Mouse (Mus musculus) left cerebral cortex, adult 8-10 months (tissue): ENCODE measurements around the gene Stum. TPM values are rescaled to one million over a fixed set of nuclear protein-coding genes. Genes with fewer than 3 reads are reported as not detected.
"Not testable (repeated sequence)": the region's sequence is repeated elsewhere in the genome, so short reads cannot be mapped to it uniquely, and the experiment has no call there.

Experiments
- DNase-seq, 2 experiments: peaks; one replicate each; pipeline ENCODE4 v3.0.0; 2022; ENCODE audit warnings: low spot score in 2 of 2
- total RNA-seq, 4 experiments: library from RNA; stranded (reverse); gene quantifications; 2 replicates each; pipeline ENCODE4 v1.2.4; 2022

Stum gene
- total RNA-seq, 4 experiments from 2014 or later = 139 to 156 (median 147) TPM

GRCm38 (mm10) chr1:180405576-180406335 lies 77.5 kb downstream of the Stum start:
- no peak for DNase-seq

- no peak for DNase-seq
These were observed 78.6 kb downstream of the Stum start for GRCm38 (mm10) chr1:180404706-180405105.

- no peak for DNase-seq
These were observed 79.4 kb downstream of the Stum start for GRCm38 (mm10) chr1:180403694-180404606.

GRCm38 (mm10) chr1:180403357-180403693 lies 80.0 kb downstream of the Stum start:
- no peak for DNase-seq

GRCm38 (mm10) chr1:180402481-180403081 lies 80.7 kb downstream of the Stum start:
- DNase-seq = no peak

GRCm38 (mm10) chr1:180401725-180402124 lies 81.6 kb downstream of the Stum start:
- DNase-seq = no peak

- no peak for DNase-seq
These were observed 82.4 kb downstream of the Stum start for GRCm38 (mm10) chr1:180400691-180401455.

GRCm38 (mm10) chr1:180398446-180398845 lies 84.9 kb downstream of the Stum start:
- no peak for DNase-seq

- no peak for DNase-seq
These were observed 85.6 kb downstream of the Stum start for GRCm38 (mm10) chr1:180397734-180398133.

GRCm38 (mm10) chr1:180393873-180394272 lies 89.4 kb downstream of the Stum start:
- DNase-seq = no peak

GRCm38 (mm10) chr1:180393017-180393797 lies 90.1 kb downstream of the Stum start:
- DNase-seq = no peak

GRCm38 (mm10) chr1:180392137-180392798 lies 91.0 kb downstream of the Stum start:
- DNase-seq = no peak

GRCm38 (mm10) chr1:180391575-180391945 lies 91.7 kb downstream of the Stum start:
- no peak for DNase-seq

GRCm38 (mm10) chr1:180390746-180391574 lies 92.3 kb downstream of the Stum start:
- DNase-seq = no peak

- no peak for DNase-seq
These were observed 93.0 kb downstream of the Stum start for GRCm38 (mm10) chr1:180390321-180390731.

GRCm38 (mm10) chr1:180389213-180389760 lies 94.0 kb downstream of the Stum start:
- not testable (repeated sequence) for DNase-seq

GRCm38 (mm10) chr1:180388481-180388880 lies 94.8 kb downstream of the Stum start:
- DNase-seq = no peak

GRCm38 (mm10) chr1:180387750-180388480 lies 95.4 kb downstream of the Stum start:
- DNase-seq = no peak
